Mouse (Mus musculus): ENCODE results near the gene Prr7. TPM values are rescaled to one million over a fixed set of nuclear protein-coding genes. Genes with fewer than 3 reads are reported as not detected.

Gene Prr7
- total and polyA plus RNA-seq, 2 experiments from 2014 or later = 0.08 to 3.6 TPM

GRCm38 (mm10) chr13:55483071-55483470 lies 19.0 kb downstream of the Prr7 start:
- 41% methylated on average over 9 of the region's 9 CpGs for WGBS
- Histone ChIP-seq H3K36me3 (replicated peaks; ENCODE audit: control insufficient read depth, insufficient read depth, low read length) (peaks cover 20% of the 10 kb centered on the region), H3K27me3 (ENCODE audit: control insufficient read depth, insufficient read depth, low read length) (peaks cover 73% of the 10 kb centered on the region), H3K27ac (ENCODE audit: low read depth) (peak overlapping the region; percentile 63), H3K9me3 (replicated peaks; ENCODE audit: control insufficient read depth, low read length) (no peaks in the 10 kb centered on the region), H3K4me1 (ENCODE audit: control insufficient read depth, insufficient read depth) (0 out of 2 replicates have a peak, but pooled peaks cover 4% of the 10 kb centered on the region), H3K4me2 (ENCODE audit: low read depth, low read length) (no peak overlapping the region), H3K9ac (replicated peaks; ENCODE audit: low read depth, low read length) (no peak overlapping the region), H3K4me3 (ENCODE audit: low read depth, low read length) (no peak overlapping the region)
- TF ChIP-seq EP300 (IDR thresholded peaks at IDR 0.05; ENCODE audit: low read depth) = no peak
- TF ChIP-seq CTCF (IDR thresholded peaks at IDR 0.05; ENCODE audit: low read depth) = no peak
- DNase-seq (ENCODE audit: low spot score) (peak; percentile 45), ATAC-seq (ENCODE audit: insufficient read depth, low read depth) (no peak)

- no peak overlapping the region for H3K9ac ChIP-seq (replicated peaks; ENCODE audit: low read depth, low read length)
- no peak overlapping the region for H3K4me2 ChIP-seq (ENCODE audit: low read depth, low read length)
Measured at GRCm38 (mm10) chr13:55483593-55483992, 19.5 kb downstream of the Prr7 start.

GRCm38 (mm10) chr13:55484520-55485088 lies 20.5 kb downstream of the Prr7 start:
- no peaks in the 10 kb centered on the region for H3K9me3 ChIP-seq (replicated peaks; ENCODE audit: control insufficient read depth, low read length)
- 0 out of 2 replicates have a peak, but pooled peaks cover 4% of the 10 kb centered on the region for H3K4me1 ChIP-seq (ENCODE audit: control insufficient read depth, insufficient read depth)
- H3K4me3 ChIP-seq (ENCODE audit: low read depth, low read length) = no peak overlapping the region
- no peak for ATAC-seq (ENCODE audit: insufficient read depth, low read depth)
- DNase-seq (ENCODE audit: low spot score) = no peak
- WGBS = 48% methylated on average over 7 of the region's 7 CpGs
- TF ChIP-seq CTCF (IDR thresholded peaks at IDR 0.05; ENCODE audit: low read depth) = no peak
- no peak for TF ChIP-seq EP300 (IDR thresholded peaks at IDR 0.05; ENCODE audit: low read depth)
- H3K36me3 ChIP-seq (replicated peaks; ENCODE audit: control insufficient read depth, insufficient read depth, low read length) = peaks cover 18% of the 10 kb centered on the region
- no peak overlapping the region for H3K9ac ChIP-seq (replicated peaks; ENCODE audit: low read depth, low read length)
- H3K27ac ChIP-seq (ENCODE audit: low read depth) = no peak overlapping the region
- H3K4me2 ChIP-seq (ENCODE audit: low read depth, low read length) = no peak overlapping the region
- H3K27me3 ChIP-seq (ENCODE audit: control insufficient read depth, insufficient read depth, low read length) = peaks cover 78% of the 10 kb centered on the region

More at GRCm38 (mm10) chr13:55483593-55483992, 19.5 kb downstream of the Prr7 start:
- H3K4me1 ChIP-seq (ENCODE audit: control insufficient read depth, insufficient read depth) = 0 out of 2 replicates have a peak, but pooled peaks cover 4% of the 10 kb centered on the region
- ATAC-seq (ENCODE audit: insufficient read depth, low read depth) (no peak), DNase-seq (ENCODE audit: low spot score) (no peak)
- TF ChIP-seq EP300 (IDR thresholded peaks at IDR 0.05; ENCODE audit: low read depth) = no peak
- no peak for TF ChIP-seq CTCF (IDR thresholded peaks at IDR 0.05; ENCODE audit: low read depth)
- H3K27me3 ChIP-seq (ENCODE audit: control insufficient read depth, insufficient read depth, low read length) = peaks cover 78% of the 10 kb centered on the region
- H3K4me3 ChIP-seq (ENCODE audit: low read depth, low read length) = no peak overlapping the region
- 47% methylated on average over 15 of the region's 15 CpGs for WGBS
- H3K27ac ChIP-seq (ENCODE audit: low read depth) = peak overlapping the region; percentile 63
- no peaks in the 10 kb centered on the region for H3K9me3 ChIP-seq (replicated peaks; ENCODE audit: control insufficient read depth, low read length)
- H3K36me3 ChIP-seq (replicated peaks; ENCODE audit: control insufficient read depth, insufficient read depth, low read length) = peaks cover 20% of the 10 kb centered on the region

DNA sequence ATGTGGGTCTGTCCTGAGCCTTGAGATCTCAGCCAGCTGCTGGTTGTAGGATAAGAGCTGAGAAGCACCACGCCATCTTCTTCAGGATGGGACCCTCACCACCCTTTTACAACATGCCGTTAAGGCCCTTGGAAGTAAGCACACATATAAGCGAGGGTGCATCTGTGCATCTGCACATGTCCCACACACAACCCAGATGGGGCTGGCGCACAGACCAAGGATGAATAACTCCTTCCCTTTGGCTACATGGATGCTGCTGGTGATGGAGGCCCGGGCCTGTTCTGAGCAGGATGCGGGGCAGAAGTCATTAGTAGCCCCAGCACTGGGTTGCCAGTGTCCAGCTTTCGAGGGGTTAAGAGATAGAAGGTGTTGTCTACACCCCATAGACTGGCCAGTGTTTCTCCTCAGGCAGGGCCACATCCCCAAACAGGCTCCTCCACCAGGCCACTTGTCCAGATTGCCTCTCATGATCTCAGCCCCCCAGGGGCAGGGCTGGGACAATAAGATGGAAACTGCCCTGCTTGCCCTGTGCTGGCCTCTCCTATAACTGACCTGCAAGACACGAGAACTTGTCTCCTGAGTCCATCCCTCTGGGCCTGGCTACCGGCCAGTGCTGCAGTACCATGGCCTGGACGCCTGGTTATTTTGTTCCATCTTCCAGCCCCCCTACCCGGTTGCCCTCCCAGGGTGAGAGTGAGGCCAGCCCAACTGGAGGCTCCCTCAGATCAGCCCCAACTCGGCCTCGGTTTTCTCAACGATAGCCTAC lies 22.1 kb downstream of the Prr7 start:
- peak overlapping the region; percentile 77 for H3K4me2 ChIP-seq (ENCODE audit: low read depth, low read length)
- peak overlapping the region; percentile 78 for H3K27ac ChIP-seq (ENCODE audit: low read depth)
- no peaks in the 10 kb centered on the region for H3K9me3 ChIP-seq (replicated peaks; ENCODE audit: control insufficient read depth, low read length)
- 0 out of 2 replicates have a peak, but pooled peaks cover 4% of the 10 kb centered on the region for H3K4me1 ChIP-seq (ENCODE audit: control insufficient read depth, insufficient read depth)
- DNase-seq (ENCODE audit: low spot score) (no peak), ATAC-seq (ENCODE audit: insufficient read depth, low read depth) (no peak)
- TF ChIP-seq CTCF (IDR thresholded peaks at IDR 0.05; ENCODE audit: low read depth) (no peak), EP300 (IDR thresholded peaks at IDR 0.05; ENCODE audit: low read depth) (no peak)
- WGBS = 47% methylated on average over 14 of the region's 14 CpGs
- peak overlapping the region; percentile 74 for H3K4me3 ChIP-seq (ENCODE audit: low read depth, low read length)
- peaks cover 76% of the 10 kb centered on the region for H3K27me3 ChIP-seq (ENCODE audit: control insufficient read depth, insufficient read depth, low read length)
- H3K9ac ChIP-seq (replicated peaks; ENCODE audit: low read depth, low read length) = peak overlapping the region; percentile 80; the same call in 1 of the 2 replicates
- 0 out of 2 replicates have a peak, but pooled peaks cover 2% of the 10 kb centered on the region for H3K36me3 ChIP-seq (replicated peaks; ENCODE audit: control insufficient read depth, insufficient read depth, low read length)

- TF ChIP-seq EP300 (IDR thresholded peaks at IDR 0.05; ENCODE audit: low read depth) = no peak
- TF ChIP-seq CTCF (IDR thresholded peaks at IDR 0.05; ENCODE audit: low read depth) = no peak
- Histone ChIP-seq H3K27ac (ENCODE audit: low read depth) (peak overlapping the region; percentile 78), H3K36me3 (replicated peaks; ENCODE audit: control insufficient read depth, insufficient read depth, low read length) (no peaks in the 10 kb centered on the region), H3K9ac (replicated peaks; ENCODE audit: low read depth, low read length) (peak overlapping the region; percentile 80), H3K27me3 (ENCODE audit: control insufficient read depth, insufficient read depth, low read length) (peaks cover 85% of the 10 kb centered on the region), H3K4me3 (ENCODE audit: low read depth, low read length) (peak overlapping the region; percentile 74), H3K4me2 (ENCODE audit: low read depth, low read length) (peak overlapping the region; percentile 77), H3K4me1 (ENCODE audit: control insufficient read depth, insufficient read depth) (0 out of 2 replicates have a peak, but pooled peaks cover 4% of the 10 kb centered on the region), H3K9me3 (replicated peaks; ENCODE audit: control insufficient read depth, low read length) (no peaks in the 10 kb centered on the region)
- 2% methylated on average over 27 of the region's 29 CpGs for WGBS
- ATAC-seq (ENCODE audit: insufficient read depth, low read depth) (peak; percentile 39), DNase-seq (ENCODE audit: low spot score) (no peak)
Measured at GRCm38 (mm10) chr13:55486916-55487577, 23.0 kb downstream of the Prr7 start.

Data from heart, postnatal 0 days (tissue).